8 mouse cellular contexts compared by ENCODE assay signal in the genomic region with DNA sequence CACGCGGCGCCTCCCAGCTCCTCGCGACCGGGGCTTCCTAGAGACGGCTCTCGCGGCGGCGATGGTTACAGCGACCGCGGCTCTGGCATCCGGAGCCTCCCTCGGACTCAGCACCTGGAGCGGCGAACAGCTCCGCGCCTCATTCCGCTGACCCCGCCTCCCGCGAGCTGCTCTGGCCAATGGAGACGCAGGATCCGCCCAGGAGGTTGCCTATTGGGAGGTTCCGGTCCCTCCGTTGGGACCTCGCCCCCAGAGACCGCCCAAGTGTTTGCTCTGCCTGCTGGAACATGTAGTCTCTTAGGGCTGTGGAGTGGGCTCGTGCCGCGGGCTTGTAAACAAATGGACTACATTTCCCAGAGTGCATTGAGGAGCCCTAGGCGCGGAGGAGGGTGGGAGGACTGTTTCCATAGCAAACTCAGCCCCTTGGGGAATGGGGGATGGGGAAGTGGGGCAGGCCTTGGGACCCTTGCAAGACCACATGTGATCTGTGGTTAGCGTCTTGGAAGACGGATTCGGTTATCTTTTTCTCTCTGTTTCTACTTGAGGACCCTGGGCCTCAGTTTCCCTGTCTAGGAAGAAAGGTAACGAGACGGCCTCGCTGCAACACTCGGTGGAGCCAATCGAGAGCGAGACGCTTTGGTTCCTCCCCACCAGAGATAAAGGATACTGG. TPM values are rescaled to one million over a fixed set of nuclear protein-coding genes. Genes with fewer than 3 reads are reported as not detected.
DNase-seq lines count a peak whose midpoint lies in the region; ATAC-seq lines count a peak whose summit lies in the region.

A gene (minus strand): TSS at position 137 of the 670 bp plus-strand sequence.

- H3K4me3 ChIP-seq in hindbrain, embryonic 11.5 days (ENCODE audit: low read depth, low read length), result peak within 1 kb of the TSS; percentile 61

- no peaks in the 10 kb centered on the region for H3K4me1 ChIP-seq in hindbrain, embryonic 11.5 days (replicated peaks; ENCODE audit: control insufficient read depth, insufficient read depth, low read length)

- DNase-seq in Muller cell, postnatal 12 days (ENCODE audit: inconsistent ontology term), result peak; percentile 100
- DNase-seq in cerebellum, adult 9-11 months, result peak; percentile 100
- peak; percentile 99 for DNase-seq in frontal cortex, adult 2 months (ENCODE audit: extremely low spot score in 1 of 2, low spot score in 1 of 2)
- DNase-seq in hindbrain, embryonic 11.5 days (ENCODE audit: low spot score), result peak; percentile 99
- peak; percentile 97 to 99 for DNase-seq in layer of hippocampus, postnatal 10 days (ENCODE audit: low spot score in 2 of 2)
- peak; percentile 99 for DNase-seq in lung, postnatal 10 days
- peak; percentile 98 for DNase-seq in ovary, postnatal 36 days (ENCODE audit: low spot score)
- peak; percentile 97 for DNase-seq in thymus, postnatal 25 days

- WGBS in hindbrain, embryonic 11.5 days, result under 1% methylated on average over 41 of the region's 45 CpGs

- H3K27ac ChIP-seq in hindbrain, embryonic 11.5 days (ENCODE audit: low read depth, low read length), result 0 out of 2 replicates have a peak within 1 kb of the TSS, but pooled peaks have one; percentile 39

- H3K9ac ChIP-seq in hindbrain, embryonic 11.5 days (ENCODE audit: low read depth, low read length), result peak within 1 kb of the TSS; percentile 80

- H3K4me2 ChIP-seq in hindbrain, embryonic 11.5 days (replicated peaks; ENCODE audit: low read depth, low read length), result peak within 1 kb of the TSS; percentile 74

- H3K36me3 ChIP-seq in hindbrain, embryonic 11.5 days (ENCODE audit: control insufficient read depth, insufficient read depth, low read length), result no peaks in the 10 kb centered on the region

- no peaks in the 10 kb centered on the region for H3K9me3 ChIP-seq in hindbrain, embryonic 11.5 days (ENCODE audit: control insufficient read depth, low read length)

- peak; percentile 99 for ATAC-seq in hindbrain, embryonic 11.5 days (ENCODE audit: low FRiP score)

- H3K27me3 ChIP-seq in hindbrain, embryonic 11.5 days (ENCODE audit: control insufficient read depth, insufficient read depth, low read length), result peaks cover 2% of the 10 kb centered on the region; the same call in 1 of the 2 replicates

RNA-seq across cellular contexts. Expression of the gene that starts here (rescaled TPM):
- polyA plus RNA-seq in frontal cortex, adult 2 months (2012; rRNA removed), result 20.7 and 20.9 TPM in 2 replicates
- polyA plus RNA-seq in hindbrain, embryonic 11.5 days (2014; fragmentation: Nextera tagmentation; extraction: Ambion mirVana), result 10.4 and 13.0 TPM in 2 replicates
- 100 to 1,000 TPM; 124 to 127 TPM for total RNA-seq in layer of hippocampus, postnatal 10 days (2021)

Comparison
In these comparisons a context has a peak if more than half of its experiments do, and no peak if none do; other contexts are left out.
1. Peak in every context shown above with its lines: DNase-seq, ATAC-seq, H3K4me3 ChIP-seq and H3K27ac ChIP-seq.